ENCODE assay signal across 24 mouse cellular contexts in the genomic region with DNA sequence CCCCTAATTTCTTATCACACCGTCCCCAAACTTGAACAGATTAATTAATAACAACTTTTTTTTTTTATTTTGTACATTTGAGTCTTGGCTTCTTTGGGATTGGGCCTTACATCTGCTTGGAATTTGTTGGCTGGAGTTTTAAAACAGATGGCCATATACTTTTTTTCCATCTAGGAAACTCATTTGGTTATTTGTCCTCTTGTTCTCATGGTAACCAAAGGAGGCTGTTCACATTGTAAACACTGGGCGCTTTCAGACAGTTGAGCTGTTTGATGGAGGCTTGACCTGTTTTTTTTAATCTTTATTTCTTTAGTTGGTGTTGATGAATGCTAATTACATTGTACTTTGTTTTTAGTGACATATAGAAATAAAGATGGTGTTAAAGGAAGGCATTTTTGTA.
"Had no signal": no experiment of that assay in that cellular context is flagged by ENCODE, and none has a peak within 500 bp of the region (broad histone marks: within the 10 kb centered on the region; RNA-seq: fewer than 3 reads in every experiment).

No protein-coding gene starts in this region.

- H3K9ac ChIP-seq: limb, embryonic 12.5 days; limb, embryonic 15.5 days; liver, embryonic 14.5 days; liver, postnatal 0 days; midbrain, embryonic 13.5 days; neural tube, embryonic 13.5 days; stomach, embryonic 15.5 days had no signal

- H3K27ac ChIP-seq: left cerebral cortex, adult 2 months; limb, embryonic 12.5 days; limb, embryonic 15.5 days; liver, embryonic 14.5 days; midbrain, embryonic 10.5 days; midbrain, embryonic 13.5 days; neural tube, embryonic 13.5 days; stomach, embryonic 15.5 days had no signal

- H3K4me2 ChIP-seq: limb, embryonic 12.5 days; limb, embryonic 15.5 days; liver, embryonic 11.5 days; midbrain, embryonic 13.5 days; neural tube, embryonic 13.5 days; stomach, embryonic 15.5 days had no signal

- H3K9me3 ChIP-seq: limb, embryonic 12.5 days; limb, embryonic 15.5 days; megakaryocyte, embryonic 14.5 days; midbrain, embryonic 10.5 days; midbrain, embryonic 13.5 days; neural tube, embryonic 13.5 days; stomach, embryonic 15.5 days had no signal

- H3K4me3 ChIP-seq: left cerebral cortex, adult 2 months; limb, embryonic 12.5 days; limb, embryonic 15.5 days; megakaryocyte, embryonic 14.5 days; midbrain, embryonic 10.5 days; midbrain, embryonic 13.5 days; myocyte; neural tube, embryonic 13.5 days; stomach, embryonic 15.5 days had no signal

- H3K36me3 ChIP-seq: limb, embryonic 12.5 days; limb, embryonic 15.5 days; midbrain, embryonic 10.5 days; midbrain, embryonic 13.5 days; neural tube, embryonic 13.5 days; stomach, embryonic 15.5 days had no signal

- H3K4me1 ChIP-seq: limb, embryonic 12.5 days; limb, embryonic 15.5 days; megakaryocyte, embryonic 14.5 days; midbrain, embryonic 10.5 days; midbrain, embryonic 13.5 days; neural tube, embryonic 13.5 days; stomach, embryonic 15.5 days had no signal

- DNase-seq: kidney, adult 18-20 months; kidney, adult 9 months; kidney, postnatal 14 days; kidney, postnatal 4 days; layer of hippocampus, adult 9-11 months; layer of hippocampus, postnatal 36 days; left cerebral cortex, postnatal 4 days; liver, postnatal 0 days; retina, postnatal 1 day; right cerebral cortex, postnatal 25 days; spleen, adult 18-20 months; thymus, postnatal 25 days had no signal

- ATAC-seq: liver, postnatal 0 days; midbrain, embryonic 13.5 days; midbrain, embryonic 16.5 days had no signal

- H3K27me3 ChIP-seq: limb, embryonic 12.5 days; limb, embryonic 15.5 days; megakaryocyte, embryonic 14.5 days; midbrain, embryonic 13.5 days; neural tube, embryonic 13.5 days; stomach, embryonic 15.5 days had no signal
